Mouse (Mus musculus) liver, adult 2 months (tissue): ENCODE data around the gene Fpgs.

Source experiments
- CTCF ChIP-seq: fragments of 200-500 bp; IDR thresholded peaks from 2 replicates; pipeline ENCODE4 v1.5.1; 2011; ENCODE audit warnings: low read depth, low read length, control low read depth
- POLR2A ChIP-seq: fragments of 200-500 bp; IDR thresholded peaks from 2 replicates; pipeline ENCODE4 v1.6.1; 2011; ENCODE audit warnings: low read length, control low read depth; ENCODE audit not compliant: insufficient read depth; ENCODE audit errors: extremely low read depth

DNA sequence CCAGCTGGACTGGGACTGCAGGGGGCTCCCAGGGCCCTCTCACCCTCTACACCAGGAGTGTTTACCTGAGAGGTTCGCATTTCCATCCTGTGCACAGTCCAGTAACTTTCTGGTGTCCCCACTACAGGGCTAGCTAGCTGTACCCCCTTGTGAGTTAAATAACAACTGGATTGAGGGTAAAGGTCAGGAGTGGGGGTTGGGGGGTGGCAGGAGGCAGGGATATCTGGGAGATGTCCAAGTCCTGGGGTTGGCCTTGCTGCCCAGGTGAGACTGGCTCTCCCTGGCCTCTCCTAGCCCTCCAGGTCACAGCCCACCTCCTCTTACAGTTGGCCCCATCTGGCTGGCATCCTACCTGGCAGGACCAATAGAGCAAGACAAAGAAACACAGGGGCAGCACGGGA is at the start of gene Fpgs:
- TF ChIP-seq CTCF = no peak
- peak; percentile 77; the same call in 1 of the 2 replicates for TF ChIP-seq POLR2A
